Mouse (Mus musculus): ENCODE measurements at regions not wholly inside any gene's neighbourhood (a gene's known extent, or its start where the extent isn't known, plus 50 kb on each side); places are given as distances from the start of the nearest gene placed in this dataset.

DNA sequence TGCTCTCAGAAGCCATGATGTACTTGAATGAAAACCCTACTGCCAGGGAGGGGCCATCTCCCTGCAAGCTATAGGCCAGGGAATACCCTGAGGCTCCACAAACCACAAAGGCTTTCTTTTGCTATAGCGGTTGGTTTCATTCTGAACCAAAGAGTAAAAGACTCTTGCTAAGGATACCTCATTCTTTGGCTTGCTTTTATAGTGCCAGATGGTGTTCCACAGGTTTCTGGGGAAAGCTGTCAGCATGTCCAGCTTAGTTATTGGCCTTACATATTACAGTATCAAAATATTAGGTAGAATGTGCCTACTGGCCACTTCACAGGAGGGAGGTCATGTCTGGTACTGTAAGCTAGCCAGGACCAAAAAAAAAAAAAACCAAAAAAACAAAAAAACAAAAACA, 246.9 kb upstream of the Cdr1 start:
- DNase-seq (ENCODE audit: low read depth, low spot score) = no peak

DNA sequence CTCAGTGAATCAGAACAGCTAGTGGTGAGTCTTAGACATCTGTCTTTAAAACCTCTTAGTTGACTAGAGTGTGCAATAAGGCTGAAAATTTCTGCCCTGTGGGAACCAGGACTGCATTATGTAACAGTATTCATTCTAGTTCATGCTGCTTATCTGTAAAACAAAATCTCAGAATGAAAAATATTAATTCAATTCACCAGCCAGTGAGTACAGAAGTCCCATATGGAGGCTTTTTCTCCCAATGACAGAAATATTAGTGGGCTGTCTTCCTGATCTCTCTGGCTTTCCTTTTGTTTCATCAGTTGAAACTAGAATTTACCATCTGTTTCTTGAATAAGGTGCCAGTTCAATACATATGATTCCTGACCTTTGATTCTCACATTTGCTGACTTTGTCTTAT, 240.0 kb upstream of the Cdr1 start:
- no peak for DNase-seq (ENCODE audit: low read depth, low spot score)

DNA sequence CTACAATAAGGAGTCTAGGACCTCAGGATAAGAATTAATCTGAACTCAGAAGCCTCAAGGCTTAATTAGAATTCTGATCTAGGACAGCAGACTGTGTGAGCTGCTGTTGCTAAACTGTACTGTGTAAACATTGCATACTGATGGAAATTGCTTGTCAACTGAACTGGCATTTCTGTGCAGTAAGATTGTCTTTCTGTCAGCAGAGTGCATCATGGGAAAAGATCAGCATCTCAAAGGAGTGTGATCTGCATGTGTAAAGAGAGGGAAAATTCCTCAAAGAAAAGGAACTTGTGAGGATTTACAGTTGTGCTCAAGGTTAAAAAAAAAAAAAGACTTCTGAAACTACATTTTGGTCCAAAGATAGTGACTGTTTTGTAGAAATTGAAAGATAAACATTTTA, 207.8 kb upstream of the Cdr1 start:
- DNase-seq (ENCODE audit: low read depth, low spot score) = peak; percentile 24

DNA sequence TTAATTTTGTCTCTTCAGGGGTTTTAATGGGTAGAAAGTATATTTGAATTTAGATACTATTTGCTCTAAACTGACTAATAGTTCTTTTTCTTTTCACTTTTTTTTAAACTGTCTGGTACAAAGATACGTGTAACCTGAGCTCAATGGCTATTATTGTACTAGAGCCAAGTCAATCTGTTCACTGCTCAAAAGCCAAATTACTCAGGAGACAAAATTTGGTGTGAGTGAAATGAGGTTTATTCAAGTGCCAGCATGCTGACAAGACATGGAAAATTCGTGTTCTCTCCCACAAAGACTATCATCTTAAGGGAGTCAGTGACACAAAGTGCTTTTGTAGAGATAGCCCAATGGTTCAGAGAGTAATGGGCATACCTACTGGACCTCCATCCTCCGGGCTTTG, 206.3 kb upstream of the Cdr1 start:
- no peak for DNase-seq (ENCODE audit: low read depth, low spot score)
